Mouse (Mus musculus) MEL (cell line): ENCODE results near the gene Papss1. TPM values are rescaled to one million over a fixed set of nuclear protein-coding genes. Genes with fewer than 3 reads are reported as not detected.
A peak's percentile ranks its signal among the peaks of the same experiment; 100 is the strongest.

ENCODE experiments used
- DNase-seq: peaks from one replicate; pipeline ENCODE4 v3.0.0; 2011; ENCODE audit warnings: low read depth, low spot score
- H3K27ac ChIP-seq: 2 replicates; pipeline ENCODE4 v1.5.1; 2012; ENCODE audit warnings: low read depth, mild to moderate bottlenecking, control low read depth, low read length, moderate library complexity; ENCODE audit not compliant: control insufficient read depth
- H3K27me3 ChIP-seq, 2 experiments: fragments of 150-350 bp in 1 of 2; sonication (generic) in 1 of 2; 2 replicates each; pipeline ENCODE4 v1.6.1; 2012; ENCODE audit warnings: low read length in 2 of 2, mild to moderate bottlenecking in 2 of 2, improper control_type of control experiment in 1 of 2, moderate library complexity in 1 of 2; ENCODE audit not compliant: insufficient read depth in 2 of 2, control insufficient read depth in 1 of 2
- H3K36me3 ChIP-seq, 2 experiments: 2 replicates each; pipeline ENCODE4 v1.6.1; 2012 to 2014; ENCODE audit warnings: low read length in 2 of 2, improper control_type of control experiment in 1 of 2, inconsistent platforms in 1 of 2, mild to moderate bottlenecking in 1 of 2; ENCODE audit not compliant: insufficient read depth in 2 of 2, control insufficient read depth in 1 of 2
- H3K4me1 ChIP-seq, 2 experiments: fragments of 150-350 bp in 1 of 2; sonication (generic) in 1 of 2; 2 replicates each; pipeline ENCODE4 v1.6.1; 2012; ENCODE audit warnings: low read length in 2 of 2, improper control_type of control experiment in 1 of 2, mild to moderate bottlenecking in 1 of 2; ENCODE audit not compliant: insufficient read depth in 2 of 2, control insufficient read depth in 1 of 2
- H3K4me3 ChIP-seq, 2 experiments: fragments of 150-350 bp in 1 of 2; sonication (generic) in 1 of 2; 2 replicates each; pipeline ENCODE4 v1.5.1; 2012; ENCODE audit warnings: low read depth in 2 of 2, low read length in 2 of 2, mild to moderate bottlenecking in 2 of 2, moderate library complexity in 2 of 2, control low read depth in 1 of 2, improper control_type of control experiment in 1 of 2; ENCODE audit not compliant: control insufficient read depth in 1 of 2, insufficient read depth in 1 of 2
- H3K79me2 ChIP-seq: 2 replicates; pipeline ENCODE4 v1.6.1; 2012; ENCODE audit warnings: mild to moderate bottlenecking, low read length, moderate library complexity; ENCODE audit not compliant: control insufficient read depth, poor library complexity, insufficient read depth
- H3K9ac ChIP-seq: 2 replicates; pipeline ENCODE4 v1.6.1; 2012; ENCODE audit warnings: low read depth, mild to moderate bottlenecking, control low read depth, low read length, moderate library complexity; ENCODE audit not compliant: control insufficient read depth, poor library complexity, severe bottlenecking
- H3K9me3 ChIP-seq: fragments of 150-350 bp; sonication (generic); replicated peaks from 2 replicates; pipeline ENCODE4 v1.6.1; 2012; ENCODE audit warnings: mild to moderate bottlenecking, low read length, improper control_type of control experiment, moderate library complexity; ENCODE audit not compliant: insufficient read depth
- CHD1 ChIP-seq: IDR thresholded peaks from 2 replicates; pipeline ENCODE4 v1.6.1; 2012; ENCODE audit warnings: low read depth, mild to moderate bottlenecking, inconsistent platforms, low read length, improper control_type of control experiment
- CHD2 ChIP-seq: IDR thresholded peaks from 2 replicates; pipeline ENCODE4 v1.6.1; 2011; ENCODE audit warnings: low read length, improper control_type of control experiment
- CTCF ChIP-seq, 3 experiments: IDR thresholded peaks in 2 of 3; conservative IDR thresholded peaks in 1 of 3; 2 replicates each; pipeline ENCODE4 v1.5.1; 2011 to 2012; ENCODE audit warnings: low read length in 3 of 3, low read depth in 2 of 3, mild to moderate bottlenecking in 2 of 3, improper control_type of control experiment in 1 of 3, inconsistent platforms in 1 of 3, mixed read lengths in 1 of 3, moderate library complexity in 1 of 3; ENCODE audit not compliant: control insufficient read depth in 1 of 3, insufficient read depth in 1 of 3, poor library complexity in 1 of 3, severe bottlenecking in 1 of 3
- E2F4 ChIP-seq: IDR thresholded peaks from 2 replicates; pipeline ENCODE4 v1.6.1; 2011; ENCODE audit warnings: low read depth, low read length, improper control_type of control experiment, borderline replicate concordance
- JUND ChIP-seq: IDR thresholded peaks from 2 replicates; pipeline ENCODE4 v1.6.1; 2011; ENCODE audit warnings: low read depth, mild to moderate bottlenecking, improper control_type of control experiment, low read length
- KAT2A ChIP-seq: conservative IDR thresholded peaks from 2 replicates; pipeline ENCODE4 v1.6.1; 2012; ENCODE audit warnings: low read depth, low read length, improper control_type of control experiment, inconsistent platforms
- MAX ChIP-seq: IDR thresholded peaks from 2 replicates; pipeline ENCODE4 v1.6.1; 2011; ENCODE audit warnings: low read length, improper control_type of control experiment
- MAZ ChIP-seq: IDR thresholded peaks from 2 replicates; pipeline ENCODE4 v1.6.1; 2012; ENCODE audit warnings: low read depth, mild to moderate bottlenecking, inconsistent platforms, low read length, improper control_type of control experiment
- NELFE ChIP-seq: IDR thresholded peaks from 2 replicates; pipeline ENCODE4 v1.6.1; 2011; ENCODE audit warnings: low read depth, low read length, improper control_type of control experiment
- NRF1 ChIP-seq: IDR thresholded peaks from 2 replicates; pipeline ENCODE4 v1.6.1; 2014; ENCODE audit warnings: low read depth, mild to moderate bottlenecking, inconsistent platforms, low read length, improper control_type of control experiment, moderate library complexity; ENCODE audit not compliant: poor library complexity, insufficient read depth, severe bottlenecking
- POLR2AphosphoS2 ChIP-seq: IDR thresholded peaks from 2 replicates; pipeline ENCODE4 v1.6.1; 2011; ENCODE audit warnings: low read length, improper control_type of control experiment
- TAL1 ChIP-seq: IDR thresholded peaks from 2 replicates; pipeline ENCODE4 v1.6.1; 2012; ENCODE audit warnings: mild to moderate bottlenecking, inconsistent platforms, low read length, moderate library complexity, mixed read lengths
- TBP ChIP-seq: IDR thresholded peaks from 2 replicates; pipeline ENCODE4 v1.8.0; 2011; ENCODE audit warnings: low read depth, low read length, improper control_type of control experiment
- UBTF ChIP-seq: IDR thresholded peaks from 2 replicates; pipeline ENCODE4 v1.6.1; 2012; ENCODE audit warnings: low read depth, mild to moderate bottlenecking, inconsistent platforms, low read length, improper control_type of control experiment, moderate library complexity, borderline replicate concordance; ENCODE audit not compliant: insufficient read depth
- USF2 ChIP-seq, 2 experiments: IDR thresholded peaks; 2 replicates each; pipeline ENCODE4 v1.6.1; 2011 to 2012; ENCODE audit warnings: improper control_type of control experiment in 2 of 2, low read length in 2 of 2, borderline replicate concordance in 1 of 2, inconsistent platforms in 1 of 2, low read depth in 1 of 2, mild to moderate bottlenecking in 1 of 2; ENCODE audit not compliant: insufficient read depth in 1 of 2
- ZC3H11A ChIP-seq: IDR thresholded peaks from 2 replicates; pipeline ENCODE4 v1.6.1; 2012; ENCODE audit warnings: low read depth, mild to moderate bottlenecking, inconsistent platforms, low read length, improper control_type of control experiment
- ZKSCAN1 ChIP-seq: IDR thresholded peaks from 2 replicates; pipeline ENCODE4 v1.6.1; 2012; ENCODE audit warnings: low read depth, mild to moderate bottlenecking, inconsistent platforms, low read length, improper control_type of control experiment, moderate library complexity
- ZMIZ1 ChIP-seq: IDR thresholded peaks from 2 replicates; pipeline ENCODE4 v1.6.1; 2012; ENCODE audit warnings: low read depth, mild to moderate bottlenecking, inconsistent platforms, low read length, improper control_type of control experiment, moderate library complexity
- polyA plus RNA-seq, 2 experiments: library from polyadenylated mRNA; stranded (reverse) in 1 of 2; unstranded in 1 of 2; fragments of >175 nt in 1 of 2; fragments of >200 nt in 1 of 2; gene quantifications; 2 replicates each; pipeline versions ENCODE4 v1.2.1 to v1.2.4; 2012; ENCODE audit warnings: low replicate concordance in 2 of 2, low read depth in 1 of 2; ENCODE audit not compliant: insufficient read length in 2 of 2, insufficient read depth in 1 of 2, missing spikeins in 1 of 2
- total RNA-seq: library from RNA; depleted of rRNA; stranded (reverse); fragments of 300-350 nt; gene quantifications from 2 replicates; pipeline ENCODE4 v1.2.3, GENCODE M21; 2012

Papss1 gene
- total and polyA plus RNA-seq, 3 experiments = 27.7 to 36.2 TPM; not detected in 1

- Histone ChIP-seq H3K27ac (no peak overlapping the region), H3K4me3 (no peak overlapping the region), H3K36me3 (no peaks in the 10 kb centered on the region)
- no peak for DNase-seq
- TF ChIP-seq UBTF = no peak
- no peak for TF ChIP-seq USF2 (IDR thresholded peaks at IDR 0.05; ENCODE audit: borderline replicate concordance in 1 of 2, insufficient read depth in 1 of 2, low read depth in 1 of 2, low read length in 2 of 2)
- TF ChIP-seq MAZ = no peak
- TF ChIP-seq, all 39 proteins: peak for 0
- Histone ChIP-seq H3K9ac (no peak overlapping the region), H3K79me2 (no peaks in the 10 kb centered on the region), H3K27me3 (no peaks in the 10 kb centered on the region), H3K4me1 (no peaks in the 10 kb centered on the region), H3K9me3 (no peaks in the 10 kb centered on the region)
Observed at GRCm38 (mm10) chr3:131581096-131581495, 16.5 kb downstream of the Papss1 start.

DNA sequence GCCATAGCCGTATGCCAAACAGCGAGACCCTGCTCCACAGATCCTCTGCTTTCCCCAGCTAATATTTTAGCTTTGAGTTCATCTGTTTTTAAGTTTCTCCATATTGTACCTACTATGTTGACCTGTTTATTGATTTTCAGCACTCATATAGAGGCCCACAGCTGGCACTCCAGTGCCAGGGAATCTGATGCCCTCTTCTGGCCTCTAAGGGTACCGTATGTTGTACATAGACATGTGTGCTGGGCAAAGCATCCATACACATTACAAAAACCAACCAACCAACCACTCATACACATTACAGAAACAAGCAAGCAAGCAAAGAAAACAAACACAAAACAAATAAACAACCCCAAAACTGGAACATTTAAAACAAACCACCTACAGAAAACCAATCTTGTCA, 22.2 kb downstream of the Papss1 start:
- no peak for DNase-seq
- Histone ChIP-seq H3K4me3 (no peak overlapping the region), H3K9ac (no peak overlapping the region), H3K27ac (no peak overlapping the region), H3K36me3 (no peaks in the 10 kb centered on the region; a peak in 2 of 4 replicates), H3K9me3 (no peaks in the 10 kb centered on the region), H3K79me2 (no peaks in the 10 kb centered on the region), H3K27me3 (no peaks in the 10 kb centered on the region), H3K4me1 (no peaks in the 10 kb centered on the region)
- TF ChIP-seq NRF1 (no peak), CTCF (IDR thresholded peaks at IDR 0.05 in 2 of 3, conservative IDR thresholded peaks at IDR 0.05 in 1 of 3; ENCODE audit: control insufficient read depth in 1 of 3, insufficient read depth in 1 of 3, low read depth in 2 of 3, low read length in 3 of 3, poor library complexity in 1 of 3, severe bottlenecking in 1 of 3) (peak; percentile 22 to 29 (median 28); a peak in 3 of 6 replicates), TAL1 (no peak), MAX (no peak)

DNA sequence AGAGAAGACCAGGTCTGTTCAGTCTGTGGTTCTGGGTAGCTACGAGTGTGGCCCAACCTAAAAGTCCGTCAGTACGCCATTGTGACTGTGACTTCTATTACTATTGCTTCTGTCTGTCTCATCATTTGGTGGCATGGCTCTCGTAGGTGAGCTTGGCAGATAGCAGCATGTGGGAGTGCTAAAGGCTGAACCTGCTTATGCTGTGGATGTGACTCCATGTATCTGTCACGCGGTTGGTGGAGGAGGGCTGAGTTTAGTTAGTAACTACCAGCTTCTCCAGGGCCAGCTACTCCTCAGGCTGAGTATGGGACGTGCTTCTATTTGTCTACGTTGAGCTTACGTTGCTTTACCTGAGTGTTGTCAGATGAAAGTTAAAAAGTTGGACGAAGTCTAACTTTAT, 23.4 kb downstream of the Papss1 start:
- no peaks in the 10 kb centered on the region for H3K9me3 ChIP-seq
- H3K27ac ChIP-seq = no peak overlapping the region
- H3K4me1 ChIP-seq = no peaks in the 10 kb centered on the region
- DNase-seq = no peak
- TF ChIP-seq TBP (no peak), CHD2 (no peak), MAX (no peak), JUND (no peak), ZKSCAN1 (no peak), E2F4 (no peak), UBTF (no peak), POLR2AphosphoS2 (no peak), KAT2A (no peak), NELFE (no peak), CHD1 (no peak), ZC3H11A (no peak), ZMIZ1 (no peak)
- H3K4me3 ChIP-seq = no peak overlapping the region
- no peaks in the 10 kb centered on the region for H3K27me3 ChIP-seq
- H3K79me2 ChIP-seq = no peaks in the 10 kb centered on the region
- no peaks in the 10 kb centered on the region; a peak in 2 of 4 replicates for H3K36me3 ChIP-seq
- H3K9ac ChIP-seq = no peak overlapping the region
